Mouse (Mus musculus) erythroblast, adult 5-6 weeks (primary cell): ENCODE results near the gene Gm10436. TPM values are rescaled to one million over a fixed set of nuclear protein-coding genes. Genes with fewer than 3 reads are reported as not detected.
"Not testable (repeated sequence)": the region's sequence is repeated elsewhere in the genome, so short reads cannot be mapped to it uniquely, and the experiment has no call there.

Experiments used
- ATAC-seq: replicated peaks from 2 replicates; pipeline ENCODE4 v1.8.0; 2016; ENCODE audit warnings: moderate number of reproducible peaks, mild to moderate bottlenecking, moderate TSS enrichment, inconsistent platforms; ENCODE audit not compliant: poor library complexity, low FRiP score, severe bottlenecking
- total RNA-seq, 2 experiments: library from RNA; stranded (forward) in 1 of 2; stranded (reverse) in 1 of 2; fragments of 150-400 nt in 1 of 2; fragments of 200-764, 138-1000 nt in 1 of 2; gene quantifications; 2 replicates each; pipeline versions ENCODE4 v1.2.3 to v1.2.4; 2015 to 2017; ENCODE audit warnings: low replicate concordance in 2 of 2

Gm10436 gene
- total RNA-seq (2015; ENCODE audit: low replicate concordance) (not detected in 2 replicates), total RNA-seq (2017; ENCODE audit: low replicate concordance) (not detected in 2 replicates)

- ATAC-seq, result not testable (repeated sequence)
Measured at GRCm38 (mm10) chr12:88182008-88182407, at the start of gene Gm10436. Gene Gm10436 (minus strand): TSS chr12:88182108.

DNA sequence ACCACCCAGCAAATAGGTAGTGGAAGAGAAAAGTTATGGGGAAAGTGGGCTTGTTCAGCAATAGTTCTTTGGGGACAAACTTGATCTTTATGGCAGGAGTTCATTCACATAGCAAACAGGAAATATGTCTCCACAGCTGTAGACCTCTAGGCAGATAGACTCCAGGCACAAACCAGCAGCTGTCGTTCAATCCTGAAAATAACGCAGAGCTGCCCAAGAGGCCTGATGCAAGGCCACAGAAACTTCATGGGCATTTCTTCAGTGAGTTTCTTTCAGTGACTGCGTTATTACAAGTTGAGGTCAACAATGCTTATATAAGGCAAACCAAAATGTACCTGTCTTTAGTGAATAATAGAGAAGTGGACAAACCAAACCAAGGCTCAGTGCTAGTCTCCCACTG is 37.5 kb upstream of the Gm10436 start:
- no peak for ATAC-seq

DNA sequence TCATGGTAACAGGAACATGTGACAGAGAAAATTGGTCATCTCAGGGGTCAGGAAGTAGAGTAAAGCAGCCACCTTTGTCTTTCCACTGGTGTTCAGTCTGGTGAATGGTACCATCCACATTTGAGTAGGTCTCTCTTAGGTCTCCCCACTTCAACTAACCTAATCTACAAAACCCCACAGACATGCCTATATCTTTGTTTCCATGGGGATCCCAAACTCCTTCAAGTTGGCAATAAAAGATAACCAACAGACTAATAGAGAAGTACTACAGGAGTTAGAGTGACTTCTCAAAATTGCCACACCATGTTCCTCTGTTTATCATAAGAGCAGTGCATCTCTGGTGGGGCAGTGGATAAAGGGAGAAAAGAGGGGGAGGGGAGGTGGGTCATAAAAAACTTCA is 36.2 kb upstream of the Gm10436 start:
- ATAC-seq, result not testable (repeated sequence)

DNA sequence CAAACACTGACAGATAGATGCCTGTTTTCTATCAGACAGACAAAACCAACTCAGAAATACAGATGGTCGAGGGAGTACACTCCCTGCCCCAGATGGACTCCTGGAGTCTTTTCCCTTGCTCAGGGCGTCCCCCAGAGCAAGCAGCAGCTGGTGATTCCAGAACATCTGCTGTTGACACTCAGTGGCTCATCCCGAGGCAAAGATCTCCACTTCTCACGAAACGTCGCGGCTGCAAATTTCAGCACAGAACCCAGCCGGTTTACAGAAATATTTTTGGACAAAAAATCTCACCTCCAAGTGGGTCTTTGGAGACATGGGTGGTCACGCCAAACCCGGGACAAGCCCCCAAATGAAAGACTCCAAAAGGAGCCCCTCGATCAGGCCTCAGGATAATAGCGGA is 32.7 kb upstream of the Gm10436 start:
- no peak for ATAC-seq

- not testable (repeated sequence) for ATAC-seq
Measured at GRCm38 (mm10) chr12:88211458-88211857, 29.6 kb upstream of the Gm10436 start.

DNA sequence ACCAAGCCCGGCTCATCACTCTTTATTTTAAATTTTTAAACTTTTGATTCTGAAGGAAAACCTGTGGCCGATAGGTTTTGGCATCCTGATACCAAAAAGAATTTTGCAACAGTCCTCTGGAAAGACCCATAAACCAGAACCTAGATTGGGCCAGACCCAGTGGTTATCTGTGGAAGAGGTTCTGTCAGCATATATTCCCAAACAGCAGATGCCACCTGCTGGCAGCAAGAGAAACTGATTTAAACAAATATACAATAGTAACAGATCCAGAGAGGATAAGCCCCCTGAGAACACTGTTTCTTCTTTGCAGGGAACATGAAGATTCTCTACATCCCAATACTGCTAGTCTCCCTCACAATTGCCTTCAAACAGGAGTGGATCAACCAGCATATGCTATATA is 20.9 kb upstream of the Gm10436 start:
- no peak for ATAC-seq

Other genes starting within 250 kb of the Gm10436 start
- gene Gm2042, start 228.0 kb downstream of the Gm10436 start, total RNA-seq (2015; ENCODE audit: low replicate concordance), result not detected in 2 replicates
- 0.98 and 2.0 TPM in 2 replicates for gene Gm2042, start 228.0 kb downstream of the Gm10436 start, total RNA-seq (2017; ENCODE audit: low replicate concordance)
- gene Gm2075, start 170.3 kb downstream of the Gm10436 start, total RNA-seq (2015; ENCODE audit: low replicate concordance), result not detected in 2 replicates
- gene Gm2075, start 170.3 kb downstream of the Gm10436 start, total RNA-seq (2017; ENCODE audit: low replicate concordance), result not detected in 2 replicates
- gene Gm6803, start 163.3 kb downstream of the Gm10436 start, total RNA-seq (2015; ENCODE audit: low replicate concordance), result not detected in 2 replicates
- gene Gm6803, start 163.3 kb downstream of the Gm10436 start, total RNA-seq (2017; ENCODE audit: low replicate concordance), result not detected in 2 replicates
- not detected in 2 replicates for gene Gm2056, start 155.1 kb downstream of the Gm10436 start, total RNA-seq (2015; ENCODE audit: low replicate concordance)
- not detected in 2 replicates for gene Gm2056, start 155.1 kb downstream of the Gm10436 start, total RNA-seq (2017; ENCODE audit: low replicate concordance)
- gene Gm16368, start 98.4 kb downstream of the Gm10436 start, total RNA-seq (2015; ENCODE audit: low replicate concordance), result not detected in 2 replicates
- gene Gm16368, start 98.4 kb downstream of the Gm10436 start, total RNA-seq (2017; ENCODE audit: low replicate concordance), result not detected in 2 replicates
- gene Gm8332, start 68.0 kb upstream of the Gm10436 start, total RNA-seq (2015; ENCODE audit: low replicate concordance), result not detected in 2 replicates
- gene Gm8332, start 68.0 kb upstream of the Gm10436 start, total RNA-seq (2017; ENCODE audit: low replicate concordance), result not detected in 2 replicates
- not detected in 2 replicates for gene Gm5662, start 92.4 kb upstream of the Gm10436 start, total RNA-seq (2015; ENCODE audit: low replicate concordance)
- gene Gm5662, start 92.4 kb upstream of the Gm10436 start, total RNA-seq (2017; ENCODE audit: low replicate concordance), result not detected in 2 replicates
- not detected in 2 replicates for gene Gm5039, start 141.9 kb upstream of the Gm10436 start, total RNA-seq (2015; ENCODE audit: low replicate concordance)
- not detected in 2 replicates for gene Gm5039, start 141.9 kb upstream of the Gm10436 start, total RNA-seq (2017; ENCODE audit: low replicate concordance)
- 0.42 and 2.3 TPM in 2 replicates for gene Adck1, start 178.4 kb upstream of the Gm10436 start, total RNA-seq (2015; ENCODE audit: low replicate concordance)
- gene Adck1, start 178.4 kb upstream of the Gm10436 start, total RNA-seq (2017; ENCODE audit: low replicate concordance), result 1.8 and 2.0 TPM in 2 replicates